Mouse (Mus musculus): Measurements from ENCODE around the gene Gm28308.

The Gm28308 gene

GRCm38 (mm10) chr6:52231885-52232567 lies 18.9 kb upstream of the Gm28308 start:
- DNase-seq (ENCODE audit: low spot score), result no peak

DNA sequence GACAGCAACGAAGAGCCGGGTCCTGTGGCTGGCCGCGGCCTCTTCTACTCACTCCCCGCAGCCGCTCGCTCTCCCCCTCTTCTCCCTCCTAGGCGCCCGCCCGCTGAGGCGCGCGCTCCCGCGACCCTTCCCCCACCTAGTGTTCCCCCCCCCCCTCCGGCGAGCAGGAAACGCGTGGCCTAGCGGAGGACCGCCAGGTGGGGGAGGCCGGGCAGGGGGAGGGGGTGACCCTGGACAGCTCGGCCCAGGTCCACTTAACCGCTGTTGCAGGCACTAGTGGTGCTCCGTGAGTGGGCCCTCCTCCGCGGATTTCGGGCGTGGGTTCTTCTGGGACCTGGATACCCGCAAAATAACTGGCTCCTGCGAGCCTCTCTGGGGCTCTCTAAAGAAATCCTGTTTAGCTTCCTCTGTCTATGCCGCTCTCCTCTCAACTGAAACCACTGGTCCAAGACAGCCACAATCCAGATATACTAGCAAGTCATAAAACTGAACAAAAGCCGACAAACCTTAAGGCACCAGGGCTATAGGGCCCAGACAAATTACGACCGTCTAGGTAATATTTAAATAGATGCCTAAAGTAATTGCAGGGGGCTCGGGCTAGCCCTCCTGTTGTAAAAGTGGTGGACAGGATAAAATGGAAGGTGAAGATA lies 17.5 kb upstream of the Gm28308 start, which contains the start of gene Hoxa9:
TSS of gene Hoxa9 (minus strand) at position 574 of the 650 bp plus-strand sequence.
- no peak for DNase-seq (ENCODE audit: low spot score)

DNA sequence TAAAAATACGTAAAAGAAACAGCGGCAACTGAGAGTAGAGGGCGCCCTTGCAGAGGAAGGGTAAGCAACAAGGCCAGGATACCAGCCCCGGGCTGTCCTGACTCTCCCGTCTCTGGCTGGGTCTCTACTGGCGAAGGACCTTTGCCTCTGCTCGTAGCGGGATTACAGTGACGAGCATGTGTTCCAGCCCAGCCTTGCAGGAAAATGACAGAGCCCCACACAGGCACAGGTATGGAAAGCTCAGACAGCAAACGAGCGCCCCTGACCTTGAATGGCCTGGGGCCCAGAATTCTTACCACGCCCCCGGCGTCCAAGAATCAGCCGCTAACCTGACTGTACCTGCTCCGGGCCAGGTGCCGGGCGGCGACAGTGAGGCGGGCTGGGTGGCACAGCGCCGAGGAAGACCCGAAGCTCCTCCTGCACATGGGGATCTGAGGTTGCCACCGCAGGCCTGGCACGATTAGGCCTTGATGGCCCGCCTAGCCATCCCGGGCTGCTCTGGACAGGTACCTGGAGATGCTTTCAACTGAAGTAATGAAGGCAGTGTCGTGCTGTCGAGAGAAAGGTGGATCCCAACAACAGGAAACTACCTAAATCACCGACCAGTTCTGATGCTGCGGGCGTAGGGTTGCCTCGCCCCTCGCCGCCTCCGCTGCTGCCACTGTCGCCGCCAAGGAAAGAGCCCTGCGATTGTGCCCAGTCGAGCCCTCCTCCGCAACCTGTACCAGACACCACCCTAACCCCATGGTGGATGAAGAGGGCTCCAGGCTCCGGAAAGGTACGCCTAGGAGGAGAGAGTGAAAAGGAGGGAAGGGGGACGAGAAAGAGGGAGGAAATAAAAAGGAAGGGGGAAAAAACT lies 16.6 kb upstream of the Gm28308 start:
- DNase-seq (ENCODE audit: low spot score), result no peak

DNA sequence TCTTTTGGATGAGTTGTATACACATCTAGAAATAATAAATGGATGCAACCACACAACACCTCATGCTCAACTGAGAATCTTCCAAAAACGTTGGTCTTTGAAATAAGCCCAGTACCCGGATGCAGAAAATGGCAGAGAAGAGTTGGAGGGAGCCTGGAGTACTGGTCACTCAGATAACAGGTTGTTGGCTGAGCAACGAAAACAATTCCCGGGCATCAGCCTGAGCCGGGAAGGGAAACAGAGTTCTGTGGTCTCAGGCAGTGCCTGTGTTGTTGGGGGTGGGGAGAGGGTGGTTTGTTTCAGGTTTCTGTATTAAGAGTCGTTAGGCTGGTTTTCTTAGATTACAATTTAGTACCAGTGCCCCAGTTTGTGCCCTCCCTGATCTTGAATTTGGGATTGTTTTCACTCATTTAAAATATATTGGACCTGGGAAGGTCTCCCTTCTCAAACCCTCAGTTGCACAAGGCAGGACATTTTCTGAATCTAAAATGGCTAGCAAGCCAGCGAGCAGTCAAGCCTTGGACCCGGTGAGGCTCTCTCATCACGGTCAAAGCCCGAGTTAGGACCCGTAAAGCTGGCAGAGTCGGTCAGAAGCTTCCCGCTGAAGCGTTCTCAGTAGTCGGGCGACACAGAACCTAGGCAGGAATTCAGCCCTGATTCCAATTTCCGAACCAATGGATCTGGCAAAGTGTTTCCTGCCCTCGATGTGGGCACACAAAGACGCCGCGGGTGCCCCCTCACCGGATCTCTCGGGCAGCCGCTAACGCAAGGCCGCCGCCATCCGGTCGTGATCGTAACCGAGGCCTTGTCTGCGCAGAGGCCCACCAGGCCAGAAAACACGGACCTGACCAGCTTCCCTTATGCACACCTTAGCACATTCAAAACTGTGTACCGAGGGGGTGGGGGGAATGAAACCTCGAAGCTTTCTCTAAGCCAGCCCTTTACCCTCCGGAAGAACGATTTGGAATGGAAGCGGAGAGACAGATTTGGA lies 15.6 kb upstream of the Gm28308 start:
- DNase-seq (ENCODE audit: low spot score), result no peak

DNA sequence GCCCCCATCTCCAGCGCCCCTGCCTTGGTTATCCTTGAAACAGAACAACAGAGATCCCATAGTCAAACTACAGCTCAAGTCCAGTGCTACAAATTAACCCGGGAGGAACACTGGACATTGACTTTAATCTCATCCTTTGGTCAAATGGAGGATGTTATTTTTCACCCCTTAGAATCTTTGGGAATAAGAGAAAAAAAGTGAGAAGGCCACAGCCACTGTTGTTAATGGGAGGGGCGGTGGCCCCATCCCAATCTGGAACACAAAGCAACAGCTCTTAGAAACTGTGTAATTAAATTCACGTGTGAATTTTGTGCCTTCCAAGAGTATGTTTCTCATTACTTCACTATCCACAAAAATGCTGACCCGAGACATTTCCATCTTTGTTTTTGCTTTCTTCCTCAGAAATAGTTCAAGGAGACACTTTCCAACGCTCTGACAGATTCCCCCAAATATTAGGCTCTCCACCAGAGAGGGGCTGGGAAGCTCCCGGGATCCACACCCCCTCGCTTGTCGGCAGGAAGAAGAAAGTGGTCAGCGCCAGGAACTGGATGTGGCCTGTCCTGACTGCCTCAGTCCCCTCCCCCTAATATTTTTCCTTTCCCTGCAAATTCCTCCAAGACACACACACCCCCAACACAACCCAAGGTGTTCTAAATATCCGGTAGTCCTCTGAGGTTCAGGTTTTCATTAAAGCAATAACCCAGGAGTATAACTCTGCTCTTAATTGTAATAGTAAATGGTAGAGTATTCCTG lies 14.5 kb upstream of the Gm28308 start:
- no peak for DNase-seq (ENCODE audit: low spot score)

DNA sequence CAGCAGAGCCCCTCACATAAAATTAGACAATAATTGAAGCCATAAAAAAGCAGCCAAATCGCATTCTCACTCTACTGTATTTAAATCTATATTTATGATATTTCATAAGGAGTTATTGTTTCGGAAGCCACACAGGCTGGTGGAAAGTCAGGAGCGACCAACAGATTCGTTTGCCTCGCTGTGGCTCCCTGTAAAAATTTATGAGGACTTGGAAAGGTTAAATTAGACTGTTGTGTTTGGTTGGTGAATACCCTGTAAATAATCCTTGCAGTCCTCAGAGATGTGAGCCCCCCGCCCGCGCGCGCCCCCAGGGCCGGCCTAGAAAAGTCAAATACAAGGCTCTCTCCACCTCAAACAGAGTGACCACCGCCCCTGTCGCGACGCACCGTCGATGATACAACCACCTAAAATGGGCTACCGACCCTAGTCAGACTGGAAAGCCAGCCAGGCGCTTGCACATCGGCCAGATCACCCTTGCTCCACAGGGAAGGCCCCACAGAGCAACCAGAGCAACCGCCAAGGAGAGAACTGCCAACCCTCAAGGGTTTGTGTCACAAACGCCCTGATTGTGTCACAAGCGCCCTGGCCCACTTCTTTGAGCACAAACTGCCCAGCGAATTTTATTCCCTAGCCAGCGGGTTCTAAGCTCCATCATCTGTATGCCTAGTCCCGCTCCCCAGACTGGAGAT lies 13.6 kb upstream of the Gm28308 start:
- no peak for DNase-seq (ENCODE audit: low spot score)

DNA sequence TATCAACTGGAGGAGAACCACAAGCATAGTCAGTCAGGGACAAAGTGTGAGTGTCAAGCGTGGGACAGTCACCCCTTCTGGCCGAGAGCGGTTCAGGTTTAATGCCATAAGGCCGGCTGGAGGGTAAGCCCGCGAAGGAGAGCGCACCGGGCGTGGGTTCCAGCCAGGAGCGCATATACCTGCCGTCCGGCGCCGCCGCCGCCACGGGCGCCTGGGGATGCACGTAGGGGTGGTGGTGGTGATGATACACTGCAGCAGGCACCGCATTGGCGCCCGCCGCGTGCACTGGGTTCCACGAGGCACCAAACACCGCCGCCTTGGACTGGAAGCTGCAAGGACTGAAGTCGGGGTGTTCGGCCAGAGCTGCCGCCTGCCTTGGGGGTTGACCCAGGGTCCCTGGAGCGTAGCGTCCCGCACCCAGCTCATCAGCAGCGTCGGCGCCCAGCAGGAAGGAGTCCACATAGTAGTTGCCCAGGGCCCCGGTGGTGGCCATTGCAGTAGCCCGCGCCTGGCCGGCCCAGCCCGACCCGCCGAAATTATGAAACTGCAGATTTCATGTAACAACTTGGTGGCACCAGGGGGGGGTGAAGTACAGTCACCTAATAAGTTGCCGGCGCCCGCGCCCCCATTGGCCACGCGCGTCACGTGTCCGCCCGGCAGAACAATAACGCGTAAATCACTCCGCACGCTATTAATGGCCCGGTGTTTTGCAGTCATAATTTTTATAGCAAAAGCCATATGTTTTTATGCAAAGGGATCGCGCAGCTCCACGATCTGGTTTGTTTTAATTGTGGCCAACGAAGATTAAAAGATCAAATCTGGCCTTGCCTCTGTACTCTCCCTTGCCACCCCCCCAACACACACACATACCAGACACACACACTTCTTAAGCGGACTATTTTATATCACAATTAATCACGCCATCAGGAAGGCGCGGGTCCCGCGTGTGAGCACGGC lies 12.8 kb upstream of the Gm28308 start:
- DNase-seq (ENCODE audit: low spot score), result no peak

- no peak for DNase-seq (ENCODE audit: low spot score)
These were observed 11.9 kb upstream of the Gm28308 start for GRCm38 (mm10) chr6:52224895-52225611.

DNA sequence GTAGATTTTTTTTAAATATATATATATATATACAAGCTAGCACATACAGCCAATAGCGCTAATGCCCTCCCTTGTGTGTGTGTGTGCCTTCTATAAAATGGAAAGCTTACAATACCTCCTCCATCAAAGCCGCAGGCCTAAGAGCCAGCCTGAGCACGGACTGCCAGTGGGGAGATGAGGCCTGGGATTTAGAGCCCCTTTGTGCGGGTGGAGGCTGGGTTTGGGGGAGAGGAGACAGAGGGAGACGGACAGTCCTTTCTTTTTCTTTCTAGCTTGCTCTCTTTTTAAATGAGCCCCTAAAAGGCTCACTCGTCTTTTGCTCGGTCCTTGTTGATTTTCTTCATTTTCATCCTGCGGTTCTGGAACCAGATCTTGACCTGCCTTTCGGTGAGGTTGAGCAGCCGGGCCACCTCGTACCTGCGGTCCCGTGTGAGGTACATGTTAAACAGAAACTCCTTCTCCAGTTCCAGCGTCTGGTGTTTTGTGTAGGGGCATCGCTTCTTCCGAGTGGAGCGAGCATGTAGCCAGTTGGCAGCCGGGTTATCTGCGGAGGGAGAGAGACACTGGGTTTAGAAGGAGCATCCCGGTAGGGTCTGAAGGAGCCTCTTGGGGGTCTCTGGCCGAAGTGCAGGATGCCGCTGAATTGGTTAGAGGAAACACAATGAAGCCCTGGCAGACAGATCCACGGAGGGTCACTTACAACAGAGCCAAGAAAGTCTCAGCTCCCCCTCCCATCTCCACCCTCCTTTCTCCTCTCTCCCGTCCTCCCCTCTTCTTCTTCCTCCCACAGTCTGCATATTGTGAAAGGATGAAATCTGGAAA lies 11.0 kb upstream of the Gm28308 start:
- DNase-seq (ENCODE audit: low spot score), result no peak

DNA sequence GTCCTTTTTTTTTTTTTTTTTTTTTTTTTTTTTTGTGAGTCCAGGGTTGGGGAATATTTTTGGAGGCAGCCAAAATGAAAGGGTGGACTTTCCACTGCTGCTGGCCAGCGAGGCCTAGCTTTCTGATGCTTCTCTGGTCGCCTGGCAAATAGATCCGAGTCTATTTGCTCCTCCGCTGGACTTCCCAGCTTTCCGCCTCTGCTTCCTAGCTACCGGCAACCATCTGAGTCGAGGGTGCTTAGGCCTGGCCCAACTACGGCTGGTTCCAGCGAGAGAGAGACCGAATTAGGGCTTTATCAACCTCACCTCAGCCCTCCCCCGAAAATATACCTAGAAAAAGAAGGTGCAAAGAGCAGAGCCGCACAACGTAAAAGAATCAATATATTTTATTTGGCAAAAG lies 9.6 kb upstream of the Gm28308 start:
- no peak for DNase-seq (ENCODE audit: low spot score)

GRCm38 (mm10) chr6:52221993-52222685 lies 9.0 kb upstream of the Gm28308 start:
- no peak for DNase-seq (ENCODE audit: low spot score)

DNA sequence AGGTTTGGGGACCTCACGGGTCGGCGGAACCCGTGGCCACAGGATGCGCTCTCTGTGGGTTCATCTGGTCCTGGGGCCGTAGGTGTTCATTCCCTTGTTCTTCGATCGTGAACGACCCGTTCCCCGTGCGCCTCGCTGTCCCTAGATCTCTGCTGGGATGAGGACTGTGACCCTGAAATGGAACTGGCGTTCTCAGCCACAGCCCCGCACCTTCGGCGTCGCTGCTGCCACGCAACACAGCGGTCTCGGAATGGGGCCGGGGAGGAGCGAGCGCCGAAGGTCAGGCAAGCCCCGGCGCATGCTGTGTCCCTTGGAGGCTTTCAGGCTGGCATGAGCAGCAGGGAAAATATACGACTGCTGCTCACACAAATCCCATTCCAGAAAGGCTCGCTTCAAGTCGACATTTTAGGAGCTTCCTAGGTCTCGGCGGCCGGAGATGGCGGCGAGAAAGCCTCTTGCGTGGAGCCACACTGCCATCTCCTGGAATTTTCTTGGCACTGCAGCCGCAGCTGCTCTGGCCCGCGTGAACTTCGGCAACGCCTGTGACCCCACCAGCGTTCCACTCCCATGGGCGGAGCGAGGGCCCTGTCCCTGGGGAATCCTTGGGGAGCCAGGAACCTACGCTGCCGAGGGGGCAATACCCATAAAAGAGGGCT lies 8.3 kb upstream of the Gm28308 start, which contains the start of gene Hoxa7:
TSS of gene Hoxa7 (minus strand) at position 518 of the 656 bp plus-strand sequence.
- peak; percentile 86 for DNase-seq (ENCODE audit: low spot score)

DNA sequence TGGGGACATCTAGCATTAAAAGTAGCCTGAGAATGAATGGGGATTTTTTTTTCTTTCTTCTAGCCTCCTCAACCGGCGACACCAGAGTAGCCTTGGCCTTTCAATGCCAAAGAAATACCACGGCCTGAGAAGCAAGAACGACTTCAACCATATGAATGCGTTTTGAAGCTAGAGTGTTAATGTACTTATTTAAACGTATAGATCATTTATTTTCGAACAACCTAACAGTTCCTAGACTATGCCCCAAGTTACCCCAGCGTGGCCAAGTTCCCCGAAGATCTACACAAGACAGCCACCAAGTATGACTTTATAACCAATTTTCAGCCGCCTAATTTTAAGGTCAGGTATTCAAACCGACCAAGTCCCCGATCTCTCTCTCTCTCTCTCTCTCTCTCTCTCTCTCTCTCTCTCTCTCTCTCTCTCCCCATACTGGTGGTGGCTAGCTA lies 7.7 kb upstream of the Gm28308 start:
- no peak for DNase-seq (ENCODE audit: low spot score)

DNA sequence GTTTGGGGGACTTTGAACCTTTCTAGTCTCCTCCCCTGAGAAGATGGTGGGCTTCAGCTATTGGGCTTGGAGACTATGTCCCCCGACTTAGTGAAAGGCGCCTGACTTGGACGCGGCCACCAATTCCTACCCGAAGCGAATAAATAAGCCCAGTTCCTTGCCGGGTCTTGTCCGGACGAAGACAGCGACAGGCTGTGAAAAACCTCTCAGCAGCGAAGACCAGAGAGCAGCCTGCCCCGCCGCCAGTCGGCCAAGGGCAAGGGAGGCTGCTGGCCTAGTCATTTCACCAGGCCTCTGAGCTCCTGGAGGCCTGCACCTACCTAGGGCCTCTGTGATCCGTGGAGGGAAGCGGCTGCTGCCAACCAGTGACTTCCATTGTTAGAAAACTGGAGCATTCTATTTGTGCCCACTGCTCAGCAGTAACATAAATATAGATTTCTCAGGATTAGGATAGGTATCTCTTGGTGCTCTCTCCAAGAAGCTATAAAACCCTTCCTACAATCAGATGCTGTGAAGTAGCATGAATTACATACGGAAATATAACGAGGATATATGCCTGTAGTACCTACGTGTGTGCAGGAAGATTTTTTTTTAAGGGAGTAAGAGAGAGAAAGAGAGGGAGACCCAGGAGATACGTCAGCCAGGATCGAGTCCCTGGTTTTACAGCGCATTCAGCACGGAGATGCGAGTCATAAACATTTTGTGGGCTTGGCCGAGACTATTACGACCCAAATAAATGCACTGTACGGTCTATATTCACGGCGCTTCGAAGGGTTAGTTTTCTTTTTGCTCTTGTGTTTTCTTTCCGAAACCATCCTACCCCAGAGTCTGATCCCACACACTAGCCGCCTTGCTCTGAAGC lies 7.1 kb upstream of the Gm28308 start:
- DNase-seq (ENCODE audit: low spot score), result no peak
